Mouse (Mus musculus) WW6 (cell line): ENCODE data around the gene Tsc22d2.
"Not testable (repeated sequence)": the region's sequence is repeated elsewhere in the genome, so short reads cannot be mapped to it uniquely, and the experiment has no call there.

Source experiments
- DNase-seq: peaks from one replicate; pipeline ENCODE4 v3.0.0-alpha.2; 2013; ENCODE audit warnings: low read depth, low spot score

The Tsc22d2 gene

DNA sequence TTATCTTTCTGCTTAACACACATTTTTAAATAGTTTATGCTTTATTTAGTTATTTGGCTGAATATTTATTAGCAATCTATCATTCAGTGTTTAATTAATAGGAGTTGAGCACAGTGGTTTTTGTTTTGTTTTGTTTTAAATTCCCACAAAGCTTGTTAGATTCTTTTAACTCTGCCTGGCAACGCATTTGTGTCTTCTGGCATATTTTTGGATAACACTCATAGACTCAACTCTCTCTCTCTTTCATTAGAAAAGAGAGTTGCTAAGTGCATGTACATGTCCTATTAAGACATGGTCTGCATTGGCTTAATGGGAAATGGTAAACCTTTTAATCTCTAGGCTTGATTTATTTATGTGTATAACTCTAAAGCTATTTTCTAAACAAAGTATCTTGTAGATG, 14.3 kb downstream of the Tsc22d2 start:
- no peak for DNase-seq

DNA sequence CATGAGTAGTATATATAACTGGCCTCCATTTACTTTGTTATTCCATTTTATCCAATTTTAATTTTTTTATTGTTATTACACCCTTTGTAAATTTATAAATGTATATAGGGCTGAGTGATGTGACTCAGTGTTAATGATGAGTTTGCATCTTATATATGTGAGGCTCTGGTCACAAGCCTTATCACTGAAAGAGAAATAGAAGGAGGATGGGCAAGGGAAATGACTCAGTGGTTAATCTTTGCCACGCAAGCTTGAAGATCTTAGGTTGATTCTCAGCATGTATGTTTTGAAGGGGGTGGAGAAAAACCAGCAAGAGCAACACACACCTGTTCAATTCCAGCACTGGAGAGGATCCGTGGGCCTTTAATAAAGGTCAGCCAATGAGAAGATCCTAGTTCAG, 19.9 kb downstream of the Tsc22d2 start:
- no peak for DNase-seq

DNA sequence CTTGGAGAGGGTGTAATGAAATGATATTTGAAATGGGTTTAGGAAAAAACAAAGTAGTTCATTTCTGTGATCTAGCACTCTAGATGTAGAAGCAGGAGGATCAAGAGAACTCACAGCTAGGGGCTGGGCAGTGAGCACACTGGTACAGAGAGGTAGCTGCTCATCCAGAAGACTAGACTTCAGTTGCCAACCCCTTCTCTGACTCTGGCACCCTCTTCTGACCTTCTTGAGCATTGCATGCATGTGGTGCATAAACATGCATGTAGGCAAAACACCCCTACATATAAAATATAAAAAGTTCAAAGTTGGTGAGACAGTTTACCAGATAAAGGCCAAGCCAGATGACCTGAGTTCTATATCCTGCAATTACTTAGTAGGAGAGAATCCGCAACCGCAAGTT, 33.7 kb downstream of the Tsc22d2 start:
- DNase-seq, result no peak

DNA sequence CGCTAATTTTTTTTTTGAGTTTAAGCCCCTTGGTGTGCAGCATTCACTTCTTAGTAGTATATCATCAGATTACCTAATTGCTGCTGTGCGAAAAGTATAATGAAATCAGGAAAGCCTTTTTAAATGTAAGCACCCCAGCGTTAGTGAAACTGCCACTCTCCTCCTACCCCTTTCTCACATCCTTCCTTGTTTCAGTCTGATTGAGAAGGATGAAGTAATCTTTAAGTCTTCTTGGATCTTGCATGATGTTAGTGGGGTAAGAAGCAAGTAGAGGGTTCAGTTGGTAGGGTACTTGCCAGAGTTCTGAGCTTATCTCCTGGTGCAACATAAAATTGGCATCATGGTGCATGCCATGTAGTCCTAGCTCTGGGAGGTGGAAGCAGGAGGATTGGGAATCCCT, 35.0 kb downstream of the Tsc22d2 start:
- no peak for DNase-seq

DNA sequence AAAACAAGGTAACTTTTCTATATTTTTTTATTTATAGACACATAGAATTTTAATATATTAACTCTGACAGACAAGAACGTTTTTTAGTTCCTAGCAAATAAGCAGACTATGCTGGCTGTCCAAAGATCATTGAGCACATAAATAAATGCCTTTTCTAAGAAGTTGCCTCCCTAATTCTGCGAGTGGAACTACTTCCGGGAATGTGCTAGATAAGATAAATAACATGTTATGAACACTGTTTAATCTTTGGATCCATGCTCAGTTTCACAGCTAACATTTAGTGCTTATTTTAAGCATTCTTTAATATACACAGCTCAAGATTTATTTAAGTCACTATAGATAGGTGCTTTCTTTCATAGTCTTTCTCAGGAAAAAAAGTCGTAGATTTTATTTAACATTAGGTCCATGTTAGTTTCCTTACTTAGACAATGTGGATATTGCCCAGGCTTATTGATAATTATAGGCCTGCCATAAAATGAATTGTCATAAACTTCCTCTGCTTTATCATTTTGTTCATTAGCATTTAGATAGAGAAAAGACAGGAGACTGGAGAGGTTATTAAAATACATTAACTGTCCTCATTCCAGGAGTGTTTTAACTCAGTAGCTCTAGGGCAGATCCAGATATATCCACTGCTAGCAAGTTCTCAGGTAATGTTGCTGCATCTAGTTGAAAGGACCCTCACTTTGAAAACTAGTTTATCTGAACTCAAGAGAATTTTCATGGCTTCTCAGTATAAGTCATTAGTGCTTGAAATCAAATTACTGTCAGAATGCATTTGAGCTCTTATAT, 40.1 kb downstream of the Tsc22d2 start:
- no peak for DNase-seq

DNA sequence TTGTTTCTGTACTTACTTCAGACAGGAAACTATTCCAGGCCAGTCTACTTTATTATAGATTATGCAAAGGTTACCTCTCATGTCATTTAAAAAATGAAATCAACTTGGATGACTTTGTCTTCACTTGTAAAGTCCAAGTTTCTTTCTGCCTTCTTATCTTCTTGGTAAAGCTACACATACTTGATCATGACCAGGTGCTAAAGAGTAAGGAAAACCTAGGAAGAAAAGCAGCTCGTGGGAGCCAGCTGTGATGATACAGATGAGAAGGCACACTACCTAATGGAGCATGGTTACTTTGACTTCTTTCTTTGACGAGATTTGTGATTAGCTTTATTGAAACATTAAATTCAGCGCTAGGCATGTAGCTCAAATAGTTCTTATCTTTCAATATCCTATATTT, 40.7 kb downstream of the Tsc22d2 start:
- DNase-seq, result no peak

DNA sequence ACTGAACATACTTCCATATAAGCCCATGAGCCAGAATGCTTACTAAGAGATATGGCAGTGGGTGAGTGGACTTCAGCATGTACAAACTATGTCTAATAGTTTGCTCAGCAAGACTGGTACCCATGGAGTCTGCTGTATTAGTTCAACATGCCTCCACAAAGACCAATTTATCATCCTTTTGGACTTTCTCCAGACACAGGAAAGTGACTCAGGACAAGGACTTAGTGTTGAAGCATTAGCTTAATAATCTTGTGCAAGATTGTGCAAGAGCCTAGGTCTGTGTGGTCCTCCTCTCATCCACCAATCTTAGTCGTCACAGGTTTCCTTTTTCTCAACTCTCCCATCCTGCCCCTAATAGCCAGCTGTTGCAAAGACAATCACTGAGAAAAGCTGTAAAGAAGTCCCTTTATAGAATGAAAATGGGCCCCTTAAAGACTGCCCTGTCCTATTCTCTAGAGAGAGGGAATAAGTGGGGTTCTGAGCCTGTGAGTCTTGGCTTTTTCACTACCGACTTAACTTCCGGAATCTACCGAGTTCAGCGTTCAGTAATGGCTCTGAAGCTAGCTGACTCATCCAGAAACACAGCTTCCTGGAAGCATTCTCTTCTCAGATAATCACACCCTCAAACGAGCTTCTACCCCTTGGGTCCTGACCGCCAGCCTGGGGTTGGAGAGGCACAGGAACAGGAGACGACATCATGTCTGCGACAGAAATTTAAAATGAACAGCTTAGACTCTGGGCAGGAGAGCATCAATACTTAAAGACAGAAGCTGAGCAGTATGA, 55.3 kb downstream of the Tsc22d2 start:
- DNase-seq, result no peak

DNA sequence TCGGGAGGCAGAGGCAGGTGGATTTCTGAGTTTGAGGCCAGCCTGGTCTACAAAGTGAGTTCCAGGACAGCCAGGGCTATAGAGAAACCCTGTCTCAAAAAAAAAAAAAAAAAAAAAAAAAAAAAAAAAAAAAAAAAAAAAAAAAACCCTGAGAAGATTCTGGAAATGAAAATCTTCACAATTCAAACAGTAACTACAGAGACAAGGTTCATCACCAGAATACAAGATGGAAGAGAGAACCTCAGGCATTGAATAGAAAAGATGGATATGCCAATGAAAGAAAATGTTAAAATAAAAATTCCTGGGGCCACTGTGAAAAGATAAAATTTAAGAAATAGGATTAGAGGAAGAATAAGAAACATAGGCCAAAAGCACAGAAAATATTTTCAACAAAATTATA, 60.8 kb downstream of the Tsc22d2 start:
- DNase-seq, result not testable (repeated sequence)

DNA sequence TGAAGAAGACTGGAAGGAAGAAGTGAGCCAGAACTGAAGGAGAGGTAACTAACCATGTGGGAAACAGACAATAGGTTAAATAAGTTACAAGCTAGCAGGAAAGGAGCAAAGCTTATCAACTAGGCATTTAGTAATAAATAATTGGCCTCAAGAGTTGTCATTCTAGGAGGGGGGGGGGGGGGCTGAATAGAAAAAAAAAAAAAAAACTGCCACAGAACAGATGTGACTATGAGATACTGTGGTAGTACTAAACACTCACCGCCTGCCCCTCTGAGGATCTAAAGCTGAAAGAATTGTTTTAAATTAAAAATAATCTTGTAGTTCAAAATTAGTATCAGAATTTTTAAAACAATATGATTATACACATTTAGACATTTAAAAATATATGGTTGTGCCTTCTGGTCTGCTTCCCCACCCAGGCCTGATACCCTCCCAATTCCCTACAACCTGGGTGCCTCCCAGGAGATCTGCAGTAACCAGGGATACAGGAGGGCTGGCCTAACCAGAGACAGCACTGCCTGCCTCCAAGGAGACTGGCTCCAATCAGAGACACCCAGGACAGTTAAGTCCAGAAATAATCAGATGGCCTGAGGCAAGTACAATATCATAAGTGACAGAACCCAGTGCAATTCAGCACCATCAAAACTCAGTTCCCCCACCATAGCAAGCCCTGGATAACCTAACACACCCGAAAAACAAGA, 64.4 kb downstream of the Tsc22d2 start:
- DNase-seq, result no peak

DNA sequence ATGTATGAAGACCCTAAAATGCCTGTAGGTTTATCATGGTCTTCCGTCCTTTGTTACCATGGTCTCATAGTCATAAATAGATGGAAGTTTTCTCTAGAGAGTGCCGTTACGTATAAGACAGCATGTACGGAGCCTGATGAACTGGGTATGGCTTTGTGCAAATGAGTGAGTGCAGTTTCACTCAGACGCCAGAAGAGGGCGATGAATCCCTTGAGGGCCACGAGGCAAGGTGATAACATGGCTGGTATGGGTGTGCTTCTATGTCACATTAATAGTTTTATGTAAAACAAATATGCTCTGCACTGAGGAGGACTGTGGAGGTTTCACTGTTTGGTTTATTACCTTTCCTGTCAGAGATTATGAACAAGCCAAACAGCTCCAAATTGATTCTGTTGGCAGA, 71.4 kb downstream of the Tsc22d2 start:
- DNase-seq, result no peak

DNA sequence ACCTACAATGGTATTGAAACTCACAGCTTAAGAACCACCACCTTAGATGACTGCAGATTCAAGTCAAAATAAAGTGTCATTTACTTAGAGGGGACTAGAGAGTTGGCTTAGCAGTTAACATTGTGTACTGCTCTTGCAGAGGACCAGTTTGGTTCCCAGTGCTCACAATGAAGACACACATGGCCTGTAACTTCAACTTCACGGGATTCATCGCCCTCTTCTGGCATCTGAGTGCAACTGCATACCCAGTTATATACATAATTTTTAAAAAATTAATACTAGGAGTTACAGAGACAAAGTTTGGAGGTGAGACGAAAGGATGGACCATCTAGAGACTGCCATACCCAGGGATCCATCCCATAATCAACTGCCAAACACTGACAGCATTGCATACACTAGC, 72.6 kb downstream of the Tsc22d2 start:
- no peak for DNase-seq

DNA sequence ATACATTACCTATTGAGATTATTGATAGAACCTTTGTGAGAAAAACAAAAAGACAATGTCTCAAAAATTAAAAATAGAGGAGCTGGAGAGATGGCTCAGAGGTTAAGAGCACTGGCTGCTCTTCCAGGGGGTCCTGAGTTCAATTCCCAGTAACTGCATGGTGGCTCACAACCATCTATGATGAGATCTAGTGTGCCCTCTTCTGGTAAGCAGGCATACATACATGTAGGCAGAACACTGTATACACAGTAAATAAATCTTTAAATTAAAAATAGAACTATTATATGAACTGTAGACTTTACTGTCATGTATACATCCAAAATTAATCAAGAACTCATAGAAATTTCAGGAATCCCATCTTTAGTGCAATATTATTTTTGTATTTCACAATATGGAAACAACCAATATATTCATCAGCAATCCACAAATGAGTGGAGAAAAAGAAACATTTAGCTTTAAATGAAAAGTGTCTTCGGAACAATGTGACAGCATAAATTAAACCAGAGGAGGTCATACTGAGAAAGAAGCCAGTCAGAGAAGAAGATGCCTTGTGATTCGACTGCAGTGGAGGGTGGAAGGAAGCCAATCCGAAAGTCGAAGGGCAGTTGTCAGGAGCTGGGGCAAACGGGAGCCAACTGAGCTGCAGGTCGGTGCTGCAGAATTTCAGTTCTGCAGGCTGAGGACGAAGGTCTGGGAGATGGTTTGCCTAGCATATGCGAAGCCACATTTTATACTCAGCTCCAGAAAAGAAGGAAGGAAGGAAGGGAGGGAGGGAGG, 73.7 kb downstream of the Tsc22d2 start:
- DNase-seq, result no peak

DNA sequence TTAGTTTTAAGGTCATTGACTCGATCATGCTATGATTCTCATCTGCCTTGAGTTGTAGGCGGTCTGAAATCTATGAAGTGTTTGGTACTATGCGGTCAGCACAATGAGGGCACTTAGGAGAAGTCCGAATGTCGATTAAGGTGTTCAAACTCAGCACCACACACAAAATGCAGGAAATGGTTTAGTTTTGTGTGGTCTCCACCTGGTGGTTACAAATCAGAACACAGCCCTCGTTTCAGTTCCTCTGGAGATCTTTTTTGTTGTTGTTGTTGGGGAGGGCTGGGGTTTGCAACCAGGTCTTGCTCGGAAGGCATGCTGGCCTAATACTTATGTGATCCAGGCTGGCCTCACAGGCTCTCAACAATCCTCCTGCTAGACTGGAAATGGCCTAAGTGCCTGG, 76.3 kb downstream of the Tsc22d2 start:
- DNase-seq, result no peak

DNA sequence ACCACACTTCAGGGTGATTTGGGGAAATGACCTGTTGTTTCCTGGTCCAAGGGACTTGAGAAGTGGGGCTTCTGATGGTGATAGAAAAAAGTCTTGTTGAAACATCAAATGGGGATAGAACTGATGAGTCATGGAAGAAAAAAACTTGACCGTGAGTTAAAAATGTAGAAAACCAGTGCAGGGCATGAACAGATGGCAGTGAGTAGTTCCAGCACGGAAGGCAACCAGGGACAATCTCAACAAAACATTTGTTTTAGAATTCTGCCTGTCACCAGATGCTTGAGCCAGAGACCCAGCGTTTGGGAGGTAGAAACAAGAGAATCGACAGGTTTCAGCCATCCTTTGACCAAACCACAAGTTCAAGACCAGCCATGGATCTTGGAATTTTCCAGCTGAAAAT, 79.1 kb downstream of the Tsc22d2 start:
- no peak for DNase-seq

DNA sequence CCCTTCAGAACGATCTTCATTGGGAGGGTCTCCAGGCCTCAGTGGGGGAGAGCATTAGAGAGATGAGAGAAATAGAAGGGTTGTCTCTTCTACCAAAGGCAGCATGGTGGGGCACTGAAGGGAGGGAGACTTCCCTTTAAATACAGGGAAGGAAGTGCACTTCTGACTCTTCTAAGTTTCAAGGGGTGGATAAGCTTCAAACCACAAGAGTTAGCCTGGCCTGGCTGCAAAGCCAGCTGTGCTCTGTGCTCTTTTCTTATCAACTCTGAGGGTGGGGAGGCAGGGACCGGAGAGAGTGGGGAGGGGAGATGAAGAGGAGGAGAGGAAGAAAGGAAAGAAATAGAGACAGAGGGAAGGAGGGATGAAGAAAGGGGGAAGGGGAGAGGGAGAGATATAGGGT, 87.4 kb downstream of the Tsc22d2 start:
- no peak for DNase-seq

DNA sequence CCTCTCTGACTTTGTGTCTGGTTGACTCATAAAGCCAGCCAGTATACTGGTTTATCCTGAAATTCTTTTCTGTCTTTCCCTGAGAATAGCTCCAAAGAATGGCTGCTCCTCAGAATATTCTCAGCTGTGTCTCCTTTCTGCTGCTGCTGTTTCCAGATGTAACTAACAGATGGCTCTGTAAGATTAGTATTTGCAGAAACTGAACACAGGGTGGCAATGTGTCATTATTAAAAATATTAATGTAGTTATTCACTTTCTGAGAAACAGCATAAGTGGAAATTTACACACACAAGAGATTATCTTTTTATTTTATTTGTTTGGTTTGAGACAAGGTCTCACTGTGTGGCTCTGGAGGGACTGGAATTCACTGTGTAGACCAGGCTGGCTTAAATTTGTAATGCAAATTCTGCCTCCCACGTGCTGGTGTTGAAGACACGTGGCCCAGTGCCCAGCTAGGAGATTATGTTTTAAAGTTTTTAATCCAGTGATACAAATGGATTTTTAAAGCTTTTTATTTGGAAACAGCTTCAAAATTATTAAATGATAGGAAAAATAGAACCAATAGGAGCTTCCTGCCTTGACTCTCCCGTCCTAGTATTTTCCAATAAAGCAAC, 89.3 kb downstream of the Tsc22d2 start:
- no peak for DNase-seq

DNA sequence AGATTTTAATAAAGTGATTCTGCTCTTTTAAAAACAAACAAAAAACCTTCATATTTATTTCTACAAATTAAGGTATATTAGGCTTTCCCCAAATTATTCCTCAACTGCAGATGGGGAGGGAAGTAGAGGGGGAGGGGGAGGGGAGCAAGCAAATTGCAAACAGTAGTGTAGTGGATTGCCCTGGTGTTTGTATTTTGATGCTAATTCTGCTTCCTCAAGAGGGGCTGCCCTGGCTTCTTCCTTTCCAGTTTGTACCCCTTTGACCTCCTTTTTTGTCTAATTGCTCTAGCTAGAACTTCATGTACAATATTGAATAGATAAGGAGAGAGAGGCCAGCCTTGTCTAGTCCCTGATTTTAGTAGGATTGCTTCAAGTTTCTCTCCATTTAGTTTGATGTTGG, 90.2 kb downstream of the Tsc22d2 start:
- no peak for DNase-seq

DNA sequence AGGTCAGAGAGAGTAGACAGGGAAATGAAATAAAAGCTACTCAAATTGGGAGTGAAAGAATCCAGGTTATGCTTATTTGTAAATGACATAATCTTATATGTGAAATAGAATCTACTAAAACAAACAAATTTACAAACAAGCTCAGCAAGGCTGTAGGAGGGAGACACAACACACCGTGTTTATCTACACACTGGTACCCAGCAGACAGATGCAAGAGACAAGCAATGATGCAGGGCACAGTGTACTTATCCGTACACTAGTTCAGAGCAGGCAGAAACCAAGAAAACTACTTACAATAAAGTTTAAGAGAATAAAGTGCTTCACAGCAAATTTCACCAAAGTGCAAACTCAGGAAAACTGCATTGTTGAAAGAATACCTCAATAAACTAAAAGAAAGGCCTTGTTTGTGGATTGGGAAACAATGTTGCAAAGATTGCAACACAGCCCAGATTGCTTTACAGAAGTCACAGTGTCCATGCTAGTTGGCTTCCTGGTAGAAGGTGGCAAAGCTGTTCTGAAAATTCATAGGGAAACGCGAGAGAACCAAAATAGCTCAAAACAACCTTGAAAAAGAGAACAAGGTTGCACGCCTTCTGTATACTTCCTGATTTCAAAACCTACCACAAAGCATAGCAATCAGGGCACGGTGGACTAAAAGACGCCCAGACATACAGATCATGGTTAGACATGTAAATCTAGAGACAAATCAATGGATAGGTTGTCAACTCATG, 93.7 kb downstream of the Tsc22d2 start:
- DNase-seq, result no peak

DNA sequence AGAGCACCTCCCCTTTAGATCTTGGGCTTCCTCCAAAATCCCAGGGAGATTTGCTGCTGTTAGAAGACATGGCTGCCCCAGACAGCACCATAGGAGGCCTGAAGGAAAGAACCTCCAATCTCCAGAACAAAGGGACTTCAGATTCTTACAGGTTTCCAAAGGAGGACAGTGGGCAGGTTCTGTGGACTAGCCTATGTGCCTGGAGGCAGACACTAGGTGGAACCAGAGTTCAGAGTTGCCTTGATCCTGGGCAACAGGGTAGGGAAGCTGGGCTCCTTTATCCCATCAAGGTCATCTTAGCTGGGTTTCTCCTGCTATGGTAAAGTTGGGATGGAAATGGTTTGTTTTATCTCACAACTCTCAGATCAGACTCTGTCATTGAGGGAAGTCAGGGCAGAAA, 97.1 kb downstream of the Tsc22d2 start:
- no peak for DNase-seq

DNA sequence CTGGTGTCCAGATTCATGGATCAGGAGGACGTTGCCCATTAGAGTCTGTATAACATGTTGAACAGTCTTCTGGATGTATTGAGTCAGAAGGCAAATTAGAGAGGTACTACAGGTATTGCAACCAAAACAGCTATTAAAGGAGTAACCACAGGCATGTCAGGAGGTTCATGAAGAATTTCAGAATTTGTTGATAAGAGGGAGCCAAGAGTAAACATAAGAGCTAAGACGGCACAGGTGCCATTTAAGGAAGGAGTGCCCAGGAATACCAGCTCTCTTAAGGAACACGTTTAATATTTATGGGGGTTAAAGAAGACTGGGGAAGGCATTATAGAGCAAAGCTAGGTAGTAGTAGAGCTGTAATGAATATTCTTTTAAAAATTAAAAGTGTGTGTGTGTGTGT, 98.2 kb downstream of the Tsc22d2 start:
- DNase-seq, result no peak

DNA sequence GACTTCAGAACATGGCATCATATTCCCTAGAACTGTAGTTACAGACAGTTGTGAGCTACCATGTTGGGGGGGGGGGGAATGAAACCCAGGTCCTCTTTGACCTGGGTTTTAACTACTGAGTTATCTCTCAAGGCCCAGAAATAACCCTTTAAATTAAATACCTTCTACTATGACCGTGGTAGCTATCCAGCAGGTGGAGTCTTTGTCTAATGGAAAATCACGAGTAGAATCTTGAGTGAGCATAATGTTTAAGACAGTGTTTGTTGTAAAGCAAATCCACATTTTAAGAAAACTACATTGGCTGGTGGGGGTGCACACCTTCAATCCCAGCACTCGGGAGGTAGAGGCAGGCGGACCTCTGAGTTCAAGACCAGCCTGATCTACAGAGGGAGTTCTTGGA, 99.0 kb downstream of the Tsc22d2 start:
- no peak for DNase-seq
